Mouse (Mus musculus): Measurements from ENCODE around the gene Wdfy1. TPM values are rescaled to one million over a fixed set of nuclear protein-coding genes. Genes with fewer than 3 reads are reported as not detected.

Wdfy1 gene
- polyA plus RNA-seq, 2 experiments: 4.8 to 9.6 TPM

- Histone ChIP-seq H3K36me3 (replicated peaks; ENCODE audit: control insufficient read depth, insufficient read depth, low read depth) (no peaks in the 10 kb centered on the region), H3K4me1 (replicated peaks; ENCODE audit: control insufficient read depth in 2 of 2, insufficient read depth in 2 of 2, low read length in 1 of 2) (no peaks in the 10 kb centered on the region), H3K4me3 (ENCODE audit: insufficient read depth in 1 of 2, low read depth in 2 of 2, low read length in 2 of 2) (no peak overlapping the region), H3K9me3 (ENCODE audit: control insufficient read depth, low read length) (no peaks in the 10 kb centered on the region), H3K27ac (no peak overlapping the region), H3K9ac (replicated peaks) (no peak overlapping the region), H3K4me2 (ENCODE audit: low read depth) (no peak overlapping the region), H3K27me3 (ENCODE audit: control insufficient read depth, insufficient read depth, low read length) (no peaks in the 10 kb centered on the region)
- no peak for TF ChIP-seq EP300 (IDR thresholded peaks at IDR 0.05; ENCODE audit: low read depth)
- TF ChIP-seq CTCF (IDR thresholded peaks at IDR 0.05; ENCODE audit: low read depth): no peak
- 61% methylated on average over 3 of the region's 3 CpGs for WGBS (ENCODE audit: insufficient replicate concordance)
- DNase-seq (ENCODE audit: low read depth in 3 of 3, low spot score in 3 of 3): no peak
- no peak for ATAC-seq (ENCODE audit: insufficient read depth)
Observed at GRCm38 (mm10) chr1:79815446-79815845, 39.5 kb upstream of the Wdfy1 start.

- Histone ChIP-seq H3K4me2 (ENCODE audit: low read depth) (no peak overlapping the region), H3K9me3 (ENCODE audit: control insufficient read depth, low read length) (no peaks in the 10 kb centered on the region), H3K4me3 (ENCODE audit: insufficient read depth in 1 of 2, low read depth in 2 of 2, low read length in 2 of 2) (no peak overlapping the region), H3K4me1 (replicated peaks; ENCODE audit: control insufficient read depth in 2 of 2, insufficient read depth in 2 of 2, low read length in 1 of 2) (no peaks in the 10 kb centered on the region), H3K36me3 (replicated peaks; ENCODE audit: control insufficient read depth, insufficient read depth, low read depth) (no peaks in the 10 kb centered on the region), H3K27me3 (ENCODE audit: control insufficient read depth, insufficient read depth, low read length) (no peaks in the 10 kb centered on the region), H3K27ac (no peak overlapping the region), H3K9ac (replicated peaks) (no peak overlapping the region)
- ATAC-seq (ENCODE audit: insufficient read depth) (no peak), DNase-seq (ENCODE audit: low read depth in 3 of 3, low spot score in 3 of 3) (no peak)
- 58% methylated on average over 3 of the region's 3 CpGs for WGBS (ENCODE audit: insufficient replicate concordance)
- no peak for TF ChIP-seq EP300 (IDR thresholded peaks at IDR 0.05; ENCODE audit: low read depth)
- no peak for TF ChIP-seq CTCF (IDR thresholded peaks at IDR 0.05; ENCODE audit: low read depth)
Observed at GRCm38 (mm10) chr1:79809447-79809846, 33.5 kb upstream of the Wdfy1 start.

- Histone ChIP-seq H3K4me2 (ENCODE audit: low read depth) (no peak overlapping the region), H3K27me3 (ENCODE audit: control insufficient read depth, insufficient read depth, low read length) (no peaks in the 10 kb centered on the region), H3K9me3 (ENCODE audit: control insufficient read depth, low read length) (no peaks in the 10 kb centered on the region), H3K4me1 (replicated peaks; ENCODE audit: control insufficient read depth in 2 of 2, insufficient read depth in 2 of 2, low read length in 1 of 2) (no peaks in the 10 kb centered on the region), H3K9ac (replicated peaks) (no peak overlapping the region), H3K36me3 (replicated peaks; ENCODE audit: control insufficient read depth, insufficient read depth, low read depth) (no peaks in the 10 kb centered on the region), H3K27ac (no peak overlapping the region), H3K4me3 (ENCODE audit: insufficient read depth in 1 of 2, low read depth in 2 of 2, low read length in 2 of 2) (no peak overlapping the region)
- ATAC-seq (ENCODE audit: insufficient read depth) (no peak), DNase-seq (ENCODE audit: low read depth in 3 of 3, low spot score in 3 of 3) (no peak)
- 48% methylated on average over 5 of the region's 5 CpGs for WGBS (ENCODE audit: insufficient replicate concordance)
- TF ChIP-seq CTCF (IDR thresholded peaks at IDR 0.05; ENCODE audit: low read depth): no peak
- TF ChIP-seq EP300 (IDR thresholded peaks at IDR 0.05; ENCODE audit: low read depth): no peak
Observed at GRCm38 (mm10) chr1:79806865-79807264, 30.9 kb upstream of the Wdfy1 start.

- Histone ChIP-seq H3K27me3 (ENCODE audit: control insufficient read depth, insufficient read depth, low read length) (no peaks in the 10 kb centered on the region), H3K4me3 (ENCODE audit: insufficient read depth in 1 of 2, low read depth in 2 of 2, low read length in 2 of 2) (no peak overlapping the region), H3K4me1 (replicated peaks; ENCODE audit: control insufficient read depth in 2 of 2, insufficient read depth in 2 of 2, low read length in 1 of 2) (no peaks in the 10 kb centered on the region), H3K27ac (no peak overlapping the region), H3K9me3 (ENCODE audit: control insufficient read depth, low read length) (no peaks in the 10 kb centered on the region), H3K4me2 (ENCODE audit: low read depth) (no peak overlapping the region), H3K9ac (replicated peaks) (no peak overlapping the region), H3K36me3 (replicated peaks; ENCODE audit: control insufficient read depth, insufficient read depth, low read depth) (no peaks in the 10 kb centered on the region)
- TF ChIP-seq EP300 (IDR thresholded peaks at IDR 0.05; ENCODE audit: low read depth) (no peak), CTCF (IDR thresholded peaks at IDR 0.05; ENCODE audit: low read depth) (no peak)
- no peak for ATAC-seq (ENCODE audit: insufficient read depth)
- 41% methylated on average over 7 of the region's 7 CpGs for WGBS (ENCODE audit: insufficient replicate concordance)
- no peak for DNase-seq (ENCODE audit: low read depth in 3 of 3, low spot score in 3 of 3)
Observed at GRCm38 (mm10) chr1:79803614-79804013, 27.7 kb upstream of the Wdfy1 start.

- Histone ChIP-seq H3K36me3 (replicated peaks; ENCODE audit: control insufficient read depth, insufficient read depth, low read depth) (no peaks in the 10 kb centered on the region), H3K27ac (no peak overlapping the region), H3K4me2 (ENCODE audit: low read depth) (no peak overlapping the region), H3K4me3 (ENCODE audit: insufficient read depth in 1 of 2, low read depth in 2 of 2, low read length in 2 of 2) (no peak overlapping the region), H3K9ac (replicated peaks) (no peak overlapping the region), H3K9me3 (ENCODE audit: control insufficient read depth, low read length) (no peaks in the 10 kb centered on the region), H3K4me1 (replicated peaks; ENCODE audit: control insufficient read depth in 2 of 2, insufficient read depth in 2 of 2, low read length in 1 of 2) (no peaks in the 10 kb centered on the region), H3K27me3 (ENCODE audit: control insufficient read depth, insufficient read depth, low read length) (no peaks in the 10 kb centered on the region)
- DNase-seq (ENCODE audit: low read depth in 3 of 3, low spot score in 3 of 3) (no peak), ATAC-seq (ENCODE audit: insufficient read depth) (no peak)
- WGBS (ENCODE audit: insufficient replicate concordance): 71% methylated on average over 11 of the region's 11 CpGs
- TF ChIP-seq CTCF (IDR thresholded peaks at IDR 0.05; ENCODE audit: low read depth) (no peak), EP300 (IDR thresholded peaks at IDR 0.05; ENCODE audit: low read depth) (no peak)
Observed at GRCm38 (mm10) chr1:79802858-79803427, 27.0 kb upstream of the Wdfy1 start.
